Mouse (Mus musculus) adrenal gland, postnatal 25 days (tissue): Measurements from ENCODE around the gene Cela2a. TPM values are rescaled to one million over a fixed set of nuclear protein-coding genes. Genes with fewer than 3 reads are reported as not detected.
A peak's percentile ranks its signal among the peaks of the same experiment; 100 is the strongest.
"Not testable (repeated sequence)": the region's sequence is repeated elsewhere in the genome, so short reads cannot be mapped to it uniquely, and the experiment has no call there.

Experiments used
- DNase-seq: peaks from one replicate; pipeline ENCODE4 v3.0.0; 2021; ENCODE audit warnings: mixed read lengths
- total RNA-seq: library from RNA; stranded (reverse); gene quantifications from 2 replicates; pipeline ENCODE4 v1.2.3, GENCODE M21; 2021

Gene Cela2a
- total RNA-seq, 1 experiment from 2014 or later, result 0.52 TPM

GRCm38 (mm10) chr4:141797545-141797944 lies 28.4 kb downstream of the Cela2a start:
- DNase-seq, result no peak

GRCm38 (mm10) chr4:141796954-141797353 lies 29.0 kb downstream of the Cela2a start:
- DNase-seq, result no peak

GRCm38 (mm10) chr4:141796356-141796755 lies 29.6 kb downstream of the Cela2a start:
- peak; percentile 16 for DNase-seq

DNA sequence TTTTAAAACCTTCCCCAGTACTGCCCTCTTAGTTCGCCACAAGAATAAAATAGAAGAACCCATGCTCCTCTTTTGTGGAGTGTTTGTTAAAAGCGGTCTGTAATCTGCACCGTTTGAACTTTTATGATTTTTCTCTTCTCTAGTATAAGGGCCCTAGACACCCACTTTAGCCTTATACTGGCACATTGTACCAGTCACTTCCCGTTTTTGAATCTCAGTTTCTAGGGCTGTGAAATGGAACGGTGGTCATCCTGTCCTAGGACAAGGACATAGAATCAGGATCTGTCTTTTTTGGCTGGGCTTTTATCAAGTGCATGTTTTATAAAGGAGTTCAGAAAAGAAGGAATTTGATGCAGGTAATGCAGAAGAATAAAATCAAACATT lies 31.8 kb downstream of the Cela2a start:
- DNase-seq, result no peak

GRCm38 (mm10) chr4:141793282-141794151 lies 32.4 kb downstream of the Cela2a start, which contains the start of gene Casp9:
Gene Casp9, plus strand, starts transcription at chr4:141793612.
- peak; percentile 98 for DNase-seq

DNA sequence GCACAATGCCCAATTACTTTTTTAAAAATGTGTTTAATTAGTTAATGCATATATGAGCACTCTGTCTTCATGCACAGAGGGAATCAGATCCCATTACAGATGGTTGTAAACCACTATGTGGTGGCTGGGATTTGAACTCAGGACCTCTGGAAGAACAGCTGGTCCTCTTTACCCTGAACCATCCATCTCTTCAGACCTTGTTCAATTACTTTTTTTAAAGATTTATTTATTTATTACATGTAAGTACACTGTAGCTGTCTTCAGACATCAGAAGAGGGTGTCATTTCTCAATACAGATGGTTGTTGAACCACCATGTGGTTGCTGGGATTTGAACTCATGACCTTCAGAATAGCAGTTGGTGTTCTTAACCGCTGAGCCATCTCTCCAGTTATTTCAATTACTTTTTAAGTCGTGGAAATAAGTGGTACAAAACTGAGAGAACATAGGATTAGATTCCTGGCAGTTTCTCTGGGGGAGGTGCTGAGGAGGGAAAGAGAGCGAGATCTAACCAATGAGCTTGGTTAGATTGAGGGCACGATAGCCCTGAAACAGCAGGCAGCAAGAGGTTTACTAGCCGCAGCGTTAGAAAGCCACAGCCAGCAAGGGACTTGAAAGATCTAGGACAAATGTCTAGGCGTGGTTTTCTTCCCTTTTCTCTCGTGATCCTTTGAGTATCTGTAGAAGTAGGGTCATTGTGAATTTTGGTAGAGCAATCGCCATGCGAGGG lies 33.2 kb downstream of the Cela2a start:
- DNase-seq, result no peak

DNA sequence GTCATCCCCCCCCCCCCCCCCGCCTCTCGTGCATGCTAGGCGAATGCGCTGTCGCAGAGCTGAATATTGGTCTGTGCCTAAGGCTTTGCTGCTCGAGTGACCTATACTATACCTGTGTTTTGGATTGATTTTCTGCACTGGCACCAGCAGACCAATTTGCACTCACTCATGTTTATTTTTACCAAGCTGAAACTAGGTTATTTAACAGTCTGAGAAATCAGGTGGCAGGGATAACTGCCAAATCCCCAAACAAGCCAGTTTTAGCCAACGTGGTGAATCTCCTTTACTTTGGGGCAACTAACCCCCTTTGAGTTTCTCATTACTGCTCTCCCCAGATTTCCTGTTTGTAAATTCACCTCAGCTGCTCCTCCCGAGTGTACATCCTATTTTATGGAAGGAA lies 34.0 kb downstream of the Cela2a start:
- no peak for DNase-seq

- no peak for DNase-seq
Measured at GRCm38 (mm10) chr4:141791486-141791885, 34.5 kb downstream of the Cela2a start.

DNA sequence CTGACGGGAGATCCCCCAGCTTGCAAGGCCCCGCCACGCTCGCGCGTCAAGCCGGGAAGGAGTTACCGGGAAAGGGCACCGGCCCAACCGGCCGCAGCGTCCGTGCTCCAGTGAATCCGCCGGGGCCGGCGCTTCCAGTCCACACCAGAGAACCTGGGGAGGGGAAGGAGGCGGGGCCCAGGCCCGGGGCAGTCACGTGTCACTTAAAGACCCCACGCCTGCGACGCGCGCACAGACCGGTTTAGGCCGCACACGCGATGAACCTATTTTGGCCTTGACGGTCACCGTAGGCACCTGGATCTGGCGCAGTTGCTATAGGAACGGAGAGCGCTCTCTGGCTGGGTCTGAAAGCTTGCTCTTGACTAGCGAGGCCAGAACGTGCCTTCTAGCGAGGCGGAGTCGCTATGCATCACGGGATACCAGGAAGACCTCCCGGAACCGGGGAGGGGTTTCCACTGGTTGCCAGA lies 35.4 kb downstream of the Cela2a start, which contains the start of gene Dnajc16:
TSS of gene Dnajc16 (minus strand) at position 408 of the 467 bp plus-strand sequence.
- DNase-seq, result peak; percentile 94

- DNase-seq, result no peak
Measured at GRCm38 (mm10) chr4:141789564-141790218, 36.3 kb downstream of the Cela2a start.

DNA sequence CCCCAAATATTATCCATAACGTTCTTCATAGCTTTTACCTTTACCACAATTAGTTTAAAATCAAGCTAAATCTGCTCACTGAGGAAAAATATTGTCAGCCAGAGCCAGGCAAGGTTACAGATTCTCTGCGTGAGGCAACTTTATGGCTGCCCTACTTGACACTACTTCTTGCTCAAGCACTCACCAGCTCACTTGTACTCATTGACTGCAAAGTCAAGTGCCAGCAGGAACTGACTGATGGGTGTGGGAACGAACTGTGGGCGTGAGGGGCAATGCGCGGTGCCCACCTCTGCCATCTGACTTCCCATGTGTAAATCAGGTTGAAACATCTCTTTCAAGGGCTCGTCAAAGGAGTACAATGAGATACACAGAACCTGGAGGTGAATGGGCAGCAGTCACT lies 38.5 kb downstream of the Cela2a start:
- no peak for DNase-seq

GRCm38 (mm10) chr4:141787046-141787445 lies 38.9 kb downstream of the Cela2a start:
- no peak for DNase-seq

DNA sequence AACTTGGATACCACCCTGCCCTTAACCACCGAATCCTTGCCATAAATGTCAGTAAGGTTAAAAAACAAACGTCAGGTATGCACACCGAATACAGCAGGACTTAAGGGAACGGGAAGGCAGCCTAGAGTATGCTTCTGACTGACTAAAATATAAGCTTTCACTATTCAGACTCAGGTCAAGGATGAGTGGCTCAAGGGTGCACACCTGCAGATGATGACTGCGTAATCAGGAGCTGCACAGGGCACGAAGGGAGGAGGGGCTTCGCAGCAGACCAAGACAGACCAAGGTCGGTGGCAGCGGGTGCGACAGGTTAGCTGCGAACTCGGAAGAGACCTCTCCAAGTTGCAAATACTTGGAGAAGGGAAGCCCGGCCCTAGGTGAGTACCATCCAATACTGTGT lies 39.8 kb downstream of the Cela2a start:
- DNase-seq, result no peak

DNA sequence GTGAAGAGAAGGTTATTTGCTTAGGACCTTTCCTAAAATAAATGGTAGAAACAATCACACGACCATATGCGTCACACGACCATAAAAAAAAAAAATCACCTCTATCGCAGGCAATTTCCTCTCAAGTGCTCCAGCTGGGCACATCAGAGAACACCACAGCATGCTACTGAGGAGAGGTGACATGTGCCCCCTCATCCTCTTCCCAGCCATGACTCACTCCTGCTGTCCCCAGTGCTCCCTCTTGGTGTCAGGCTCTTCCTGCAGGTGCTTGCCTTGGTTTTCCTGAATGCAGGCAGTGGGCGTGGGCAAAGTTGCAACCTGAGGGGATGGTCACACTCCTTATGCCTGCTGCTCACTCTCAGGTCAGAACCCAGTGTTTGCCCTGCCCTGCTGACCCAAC lies 41.1 kb downstream of the Cela2a start:
- DNase-seq, result no peak

GRCm38 (mm10) chr4:141781201-141781985 lies 44.6 kb downstream of the Cela2a start:
- DNase-seq, result peak; percentile 59

DNA sequence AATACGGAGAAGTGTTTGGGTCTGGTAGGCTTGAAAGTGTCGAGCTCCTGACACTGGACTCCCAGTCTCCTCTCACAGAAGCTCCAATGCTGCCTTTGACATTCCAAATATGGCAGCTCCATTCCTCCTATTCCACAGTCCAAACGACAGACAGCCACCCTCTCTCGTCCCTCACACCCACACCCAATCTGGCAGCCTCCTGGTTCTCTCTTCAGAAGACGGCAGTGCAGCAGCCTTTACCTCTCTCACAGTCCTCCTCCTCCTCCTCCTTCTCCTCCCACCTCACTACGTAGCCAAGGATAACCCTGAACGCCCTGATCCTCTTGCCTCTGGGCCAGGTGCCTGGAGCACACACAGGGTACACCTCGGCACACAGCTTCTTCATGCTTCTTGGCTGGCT lies 46.1 kb downstream of the Cela2a start:
- DNase-seq, result no peak

DNA sequence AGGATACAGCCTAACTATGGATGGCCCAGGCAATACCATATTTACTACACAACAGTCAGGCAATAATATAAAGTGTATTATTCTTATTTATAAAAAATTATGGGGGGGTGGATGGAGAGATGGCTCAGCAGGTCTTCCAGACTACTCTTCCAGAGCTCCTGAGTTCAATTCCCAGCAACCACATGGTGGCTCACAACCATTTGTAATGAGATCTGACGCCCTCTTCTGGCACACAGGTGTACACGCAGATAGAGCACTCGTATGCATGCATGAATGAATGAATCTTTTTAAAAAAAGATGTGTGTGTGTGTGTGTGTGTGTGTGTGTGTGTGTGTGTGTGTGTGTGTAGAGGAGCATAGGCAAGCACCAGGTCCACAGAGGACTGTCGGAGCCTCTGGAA lies 52.9 kb downstream of the Cela2a start:
- DNase-seq, result not testable (repeated sequence)

DNA sequence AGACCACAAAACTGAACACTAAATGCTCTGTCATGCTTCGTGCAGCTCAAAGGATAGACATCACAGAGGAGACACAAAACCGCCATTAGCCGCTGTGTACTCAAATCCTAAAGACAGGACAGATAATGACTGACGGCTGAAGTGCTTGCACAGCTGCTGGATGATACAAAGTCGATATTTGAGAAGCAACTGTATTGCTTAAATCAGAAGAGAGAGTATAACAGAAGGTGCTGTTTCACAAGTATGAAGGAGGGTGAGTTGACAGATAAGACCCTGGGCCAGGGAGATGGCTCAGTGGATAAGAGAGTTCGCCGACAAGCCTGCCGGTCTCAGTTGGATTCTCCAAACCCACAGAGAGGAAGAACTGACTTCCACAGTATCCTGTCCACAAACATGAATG lies 54.1 kb downstream of the Cela2a start:
- no peak for DNase-seq

DNA sequence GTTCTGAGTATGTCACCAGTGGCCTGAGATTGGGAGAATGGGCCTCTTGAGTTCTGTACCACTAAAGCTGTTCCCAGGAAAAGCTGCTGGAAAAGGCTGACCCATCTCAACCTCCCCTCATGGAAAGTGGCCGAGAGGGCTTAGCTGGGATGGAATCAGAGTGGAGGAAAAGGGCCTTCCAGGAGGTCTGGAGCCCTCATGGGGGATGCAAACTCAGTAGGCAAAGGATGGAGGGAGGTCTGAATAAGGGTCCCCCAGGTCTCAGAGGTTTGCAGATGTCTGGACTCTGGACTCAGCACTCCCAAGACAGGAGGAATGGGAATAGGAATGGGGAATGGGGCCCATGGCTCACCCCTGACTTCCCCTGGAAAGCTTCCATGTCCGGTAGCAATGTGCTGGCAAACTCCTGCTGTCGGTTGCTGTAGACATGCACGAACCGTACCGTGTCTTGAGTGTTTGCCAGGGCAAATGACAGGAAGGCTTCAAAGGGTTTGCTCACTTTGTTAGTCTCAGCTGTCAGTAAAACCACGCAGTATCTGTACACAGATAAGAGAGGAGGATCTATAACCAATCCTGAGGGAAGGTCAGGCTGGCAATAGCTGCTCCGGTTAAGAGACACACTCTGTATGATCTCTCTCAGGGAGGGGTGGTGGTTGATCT lies 56.3 kb downstream of the Cela2a start:
- no peak for DNase-seq

- DNase-seq, result no peak
Measured at GRCm38 (mm10) chr4:141767353-141768036, 58.5 kb downstream of the Cela2a start.
